Mouse (Mus musculus) duodenum, adult 2 months (tissue): ENCODE data around the gene Olfr160. TPM values are rescaled to one million over a fixed set of nuclear protein-coding genes. Genes with fewer than 3 reads are reported as not detected.

Source experiments
- polyA plus RNA-seq: library from polyadenylated mRNA; depleted of rRNA; stranded (reverse); fragments of >200 nt; gene quantifications from 2 replicates; pipeline ENCODE4 v1.2.3, GENCODE M21; 2012; ENCODE audit warnings: low replicate concordance; rRNA removed

Gene Olfr160
- polyA plus RNA-seq = not detected in 2 replicates

DNA sequence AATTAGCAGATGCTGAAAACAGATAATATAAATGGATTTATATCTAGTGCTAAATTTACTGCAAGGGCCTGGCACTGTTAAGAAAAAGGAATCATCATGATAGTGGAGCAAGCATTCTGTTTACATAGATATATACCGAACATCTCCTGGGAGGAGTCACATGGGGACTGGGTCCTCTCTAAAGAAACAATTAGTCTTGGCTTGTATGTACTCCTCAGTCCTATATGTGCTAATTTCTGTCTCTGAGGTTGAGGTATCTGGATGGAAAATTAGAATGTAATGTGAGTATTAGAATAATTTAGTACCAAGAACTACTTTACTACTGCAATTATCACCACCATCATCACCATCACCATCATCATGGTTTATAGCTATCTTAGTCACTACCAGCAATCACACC, at the start of gene Olfr160:
TSS of gene Olfr160 (minus strand) at position 101 of the 400 bp plus-strand sequence.

DNA sequence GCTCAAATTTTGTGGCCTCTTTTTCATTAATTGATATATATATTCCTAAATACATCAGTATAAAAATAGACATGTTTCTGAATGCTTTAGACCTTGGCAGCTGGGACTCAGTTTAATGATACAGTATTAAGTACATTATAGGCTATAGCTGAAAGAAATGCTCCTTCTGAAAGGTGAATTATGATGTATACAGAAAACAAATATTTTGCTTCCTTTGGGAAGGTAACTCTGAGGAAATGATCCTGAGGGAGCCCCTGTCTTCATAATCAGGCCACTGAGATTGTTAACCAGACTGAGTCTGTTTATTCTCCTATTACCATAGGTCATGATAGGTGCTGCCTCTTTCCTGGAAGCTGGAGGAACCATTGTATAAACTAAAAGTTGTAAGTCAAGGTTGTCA, 28.8 kb upstream of the Olfr160 start, which contains the start of gene Olfr874:
TSS of gene Olfr874 (plus strand) at position 301 of the 400 bp plus-strand sequence.

DNA sequence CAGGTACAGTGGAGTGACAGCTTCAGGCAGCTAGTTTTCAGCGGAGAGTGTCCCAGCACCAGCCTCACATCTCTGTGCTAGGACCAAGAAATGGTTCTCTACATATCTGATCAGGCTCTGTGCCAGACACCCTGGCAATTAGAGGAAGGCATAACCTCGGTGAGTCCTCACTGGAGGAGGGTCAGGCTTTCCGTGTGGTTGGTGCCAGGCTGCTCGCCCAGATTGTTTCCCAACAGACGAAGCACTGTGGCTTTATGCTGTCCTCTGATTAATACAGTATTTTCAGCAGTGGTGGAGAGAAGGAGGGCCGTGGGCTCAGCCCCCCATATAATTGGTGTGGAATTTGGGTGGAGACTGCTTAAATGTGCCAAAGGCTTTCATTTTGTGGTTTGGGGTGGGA, 46.9 kb downstream of the Olfr160 start, which contains the start of gene Panx3:
TSS of gene Panx3 (minus strand) at position 121 of the 400 bp plus-strand sequence.

Other genes starting within 250 kb of the Olfr160 start
- gene Msantd2, start 226.9 kb downstream of the Olfr160 start, polyA plus RNA-seq = 7.6 and 13.2 TPM in 2 replicates
- 15.7 and 16.2 TPM in 2 replicates for gene Esam, start 188.2 kb downstream of the Olfr160 start, polyA plus RNA-seq
- gene Vsig2, start 177.0 kb downstream of the Olfr160 start, polyA plus RNA-seq = 4.0 and 81.2 TPM in 2 replicates
- 3.6 and 5.6 TPM in 2 replicates for gene Nrgn, start 163.3 kb downstream of the Olfr160 start, polyA plus RNA-seq
- 2.6 and 5.2 TPM in 2 replicates for gene Siae, start 160.6 kb downstream of the Olfr160 start, polyA plus RNA-seq
- gene Spa17, start 102.5 kb downstream of the Olfr160 start, polyA plus RNA-seq = 0.14 TPM in 1 of 2 replicates, not detected in the other
- 32.5 and 42.3 TPM in 2 replicates for gene Tbrg1, start 58.9 kb downstream of the Olfr160 start, polyA plus RNA-seq
- gene Panx3, start 47.0 kb downstream of the Olfr160 start, polyA plus RNA-seq = not detected in 2 replicates
- not detected in 2 replicates for gene Olfr874, start 28.9 kb upstream of the Olfr160 start, polyA plus RNA-seq
- gene Olfr875, start 55.6 kb upstream of the Olfr160 start, polyA plus RNA-seq = not detected in 2 replicates
- gene Olfr876, start 86.8 kb upstream of the Olfr160 start, polyA plus RNA-seq = not detected in 2 replicates
- not detected in 2 replicates for gene Olfr877, start 138.0 kb upstream of the Olfr160 start, polyA plus RNA-seq
- not detected in 2 replicates for gene Olfr145, start 180.5 kb upstream of the Olfr160 start, polyA plus RNA-seq
- gene Olfr878, start 201.6 kb upstream of the Olfr160 start, polyA plus RNA-seq = not detected in 2 replicates